Mouse (Mus musculus): ENCODE results near the gene Methig1. TPM values are rescaled to one million over a fixed set of nuclear protein-coding genes. Genes with fewer than 3 reads are reported as not detected.

Methig1 gene
- total and polyA plus RNA-seq, 3 experiments: not detected

DNA sequence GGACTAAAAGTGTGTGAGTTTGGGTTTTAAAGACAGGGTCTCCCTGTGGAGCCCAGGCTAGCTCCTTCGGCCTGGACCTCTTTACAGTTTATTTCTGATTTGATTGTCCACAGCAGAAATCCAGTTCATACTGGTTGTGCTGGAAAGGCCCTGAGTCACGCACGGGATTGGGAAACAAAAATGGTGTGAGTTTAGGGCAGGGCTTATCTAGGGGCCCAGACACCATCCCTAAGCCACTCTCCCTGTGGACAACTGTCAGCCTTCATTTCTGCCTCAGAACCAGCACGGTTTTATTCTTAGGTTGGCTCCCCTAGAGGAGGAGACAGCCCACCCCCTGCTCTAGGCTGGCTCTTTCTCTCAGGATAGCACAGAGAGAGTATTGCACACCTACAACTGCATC lies 80.3 kb downstream of the Methig1 start (continued):
- no peak for TF ChIP-seq ZMIZ1 (IDR thresholded peaks at IDR 0.05; ENCODE audit: low read depth, low read length)

Other genes with a start within 250 kb of the Methig1 start
- 28.0 and 28.2 TPM in 2 replicates for gene Atf1, start 125.3 kb upstream of the Methig1 start, total RNA-seq (2012; rRNA removed)
- gene Atf1, start 125.3 kb upstream of the Methig1 start, total RNA-seq (2014; rRNA removed): 48.4 and 51.1 TPM in 2 replicates
- 111 and 133 TPM in 2 replicates for gene Atf1, start 125.3 kb upstream of the Methig1 start, polyA plus RNA-seq (2012; ENCODE audit: insufficient read length, low read depth)
- gene Tmprss12, start 72.3 kb upstream of the Methig1 start, total RNA-seq (2012; rRNA removed): not detected in 2 replicates
- gene Tmprss12, start 72.3 kb upstream of the Methig1 start, total RNA-seq (2014; rRNA removed): not detected in 2 replicates
- not detected in 2 replicates for gene Tmprss12, start 72.3 kb upstream of the Methig1 start, polyA plus RNA-seq (2012; ENCODE audit: insufficient read length, low read depth)
- 5.8 and 6.5 TPM in 2 replicates for gene Mettl7a1, start 49.0 kb upstream of the Methig1 start, total RNA-seq (2012; rRNA removed)
- 17.2 and 17.9 TPM in 2 replicates for gene Mettl7a1, start 49.0 kb upstream of the Methig1 start, total RNA-seq (2014; rRNA removed)
- gene Mettl7a1, start 49.0 kb upstream of the Methig1 start, polyA plus RNA-seq (2012; ENCODE audit: insufficient read length, low read depth): 14.2 and 14.9 TPM in 2 replicates
- gene Mettl7a3, start 18.2 kb upstream of the Methig1 start, total RNA-seq (2012; rRNA removed): 0.17 TPM in 1 of 2 replicates, not detected in the other
- gene Mettl7a3, start 18.2 kb upstream of the Methig1 start, total RNA-seq (2014; rRNA removed): not detected in 2 replicates
- gene Mettl7a3, start 18.2 kb upstream of the Methig1 start, polyA plus RNA-seq (2012; ENCODE audit: insufficient read length, low read depth): 0.33 and 0.70 TPM in 2 replicates
- not detected in 2 replicates for gene Mettl7a2, start 51 bp downstream of the Methig1 start, total RNA-seq (2012; rRNA removed)
- gene Mettl7a2, start 51 bp downstream of the Methig1 start, total RNA-seq (2014; rRNA removed): not detected in 2 replicates
- gene Mettl7a2, start 51 bp downstream of the Methig1 start, polyA plus RNA-seq (2012; ENCODE audit: insufficient read length, low read depth): not detected in 2 replicates
- not detected in 2 replicates for gene Higd1c, start 11.4 kb downstream of the Methig1 start, total RNA-seq (2012; rRNA removed)
- gene Higd1c, start 11.4 kb downstream of the Methig1 start, total RNA-seq (2014; rRNA removed): not detected in 2 replicates
- gene Higd1c, start 11.4 kb downstream of the Methig1 start, polyA plus RNA-seq (2012; ENCODE audit: insufficient read length, low read depth): not detected in 2 replicates
- not detected in 2 replicates for gene Gm5475, start 69.0 kb downstream of the Methig1 start, total RNA-seq (2012; rRNA removed)
- not detected in 2 replicates for gene Gm5475, start 69.0 kb downstream of the Methig1 start, total RNA-seq (2014; rRNA removed)
- gene Gm5475, start 69.0 kb downstream of the Methig1 start, polyA plus RNA-seq (2012; ENCODE audit: insufficient read length, low read depth): not detected in 2 replicates
- 8.9 and 13.2 TPM in 2 replicates for gene Slc11a2, start 71.9 kb downstream of the Methig1 start, total RNA-seq (2012; rRNA removed)
- gene Slc11a2, start 71.9 kb downstream of the Methig1 start, total RNA-seq (2014; rRNA removed): 11.7 and 13.0 TPM in 2 replicates
- gene Slc11a2, start 71.9 kb downstream of the Methig1 start, polyA plus RNA-seq (2012; ENCODE audit: insufficient read length, low read depth): 18.6 and 19.1 TPM in 2 replicates
- gene Letmd1, start 115.9 kb downstream of the Methig1 start, total RNA-seq (2012; rRNA removed): 30.3 and 39.0 TPM in 2 replicates
- gene Letmd1, start 115.9 kb downstream of the Methig1 start, total RNA-seq (2014; rRNA removed): 28.5 and 31.4 TPM in 2 replicates
- 44.0 and 51.3 TPM in 2 replicates for gene Letmd1, start 115.9 kb downstream of the Methig1 start, polyA plus RNA-seq (2012; ENCODE audit: insufficient read length, low read depth)
- 3.5 TPM in 2 replicates for gene Csrnp2, start 142.3 kb downstream of the Methig1 start, total RNA-seq (2012; rRNA removed)
- gene Csrnp2, start 142.3 kb downstream of the Methig1 start, total RNA-seq (2014; rRNA removed): 2.3 and 2.4 TPM in 2 replicates
- gene Csrnp2, start 142.3 kb downstream of the Methig1 start, polyA plus RNA-seq (2012; ENCODE audit: insufficient read length, low read depth): 2.0 and 2.3 TPM in 2 replicates
- gene Tfcp2, start 198.9 kb downstream of the Methig1 start, total RNA-seq (2012; rRNA removed): 5.8 and 7.8 TPM in 2 replicates
- gene Tfcp2, start 198.9 kb downstream of the Methig1 start, total RNA-seq (2014; rRNA removed): 6.3 and 6.8 TPM in 2 replicates
- 5.3 and 5.9 TPM in 2 replicates for gene Tfcp2, start 198.9 kb downstream of the Methig1 start, polyA plus RNA-seq (2012; ENCODE audit: insufficient read length, low read depth)
- gene Pou6f1, start 246.8 kb downstream of the Methig1 start, total RNA-seq (2012; rRNA removed): 3.5 and 7.4 TPM in 2 replicates
- gene Pou6f1, start 246.8 kb downstream of the Methig1 start, total RNA-seq (2014; rRNA removed): 0.97 and 1.7 TPM in 2 replicates
- 6.3 and 9.1 TPM in 2 replicates for gene Pou6f1, start 246.8 kb downstream of the Methig1 start, polyA plus RNA-seq (2012; ENCODE audit: insufficient read length, low read depth)

Data from CH12.LX (cell line).